Mouse (Mus musculus): ENCODE results near the gene Rgs3. TPM values are rescaled to one million over a fixed set of nuclear protein-coding genes. Genes with fewer than 3 reads are reported as not detected.
A peak's percentile ranks its signal among the peaks of the same experiment; 100 is the strongest.

The Rgs3 gene
- total RNA-seq, 2 experiments from 2014 or later, result 25.8 to 27.3 TPM

DNA sequence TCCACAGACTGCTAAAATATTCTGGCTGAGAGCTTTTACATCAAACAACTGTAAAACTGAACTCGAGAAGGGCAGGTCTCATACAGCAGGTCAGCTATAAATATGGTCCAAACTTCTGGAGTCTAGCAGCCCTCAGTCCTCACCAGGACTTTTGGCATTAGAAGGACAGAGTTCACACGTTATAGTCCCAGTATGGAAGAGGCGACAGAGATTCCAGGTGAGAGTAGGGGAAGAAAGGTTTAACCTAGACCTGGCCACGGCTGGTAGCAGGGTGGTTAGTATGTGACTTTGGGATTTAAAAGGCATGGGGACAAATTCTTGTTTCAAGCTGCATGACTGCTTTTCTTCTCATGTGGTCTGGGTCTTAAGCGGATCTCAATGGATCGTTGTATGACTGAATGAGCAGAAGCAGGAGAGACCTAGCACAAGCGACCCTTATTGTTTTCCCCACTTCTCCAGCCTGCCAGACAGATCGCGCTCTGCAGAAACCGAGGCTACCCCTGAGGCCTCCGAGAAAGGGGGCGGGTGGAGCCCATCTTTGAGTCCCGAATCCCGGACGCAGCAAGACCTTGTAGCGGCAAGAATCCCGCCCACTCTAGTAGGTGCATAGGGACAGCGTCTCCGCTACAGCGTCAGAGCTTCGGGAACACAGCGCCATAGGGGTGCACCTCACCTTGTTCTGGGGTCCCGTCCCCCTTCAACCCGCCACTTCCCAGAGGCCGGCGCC lies 40.4 kb upstream of the Rgs3 start:
- TF ChIP-seq CTCF (IDR thresholded peaks at IDR 0.05), result no peak
- intact Hi-C loops (cut with DNase I), result loop anchor here (5.0 kb wide), 2 partner anchors 62 to 112 kb away; partner anchors contain the start of genes Cdc26 and Prpf4
- DNase-seq (ENCODE audit: extremely low spot score in 1 of 2, low spot score in 2 of 2), result no peak
- Histone ChIP-seq H3K27ac (peak overlapping the region; percentile 88), H3K4me3 (peak overlapping the region; percentile 56)

DNA sequence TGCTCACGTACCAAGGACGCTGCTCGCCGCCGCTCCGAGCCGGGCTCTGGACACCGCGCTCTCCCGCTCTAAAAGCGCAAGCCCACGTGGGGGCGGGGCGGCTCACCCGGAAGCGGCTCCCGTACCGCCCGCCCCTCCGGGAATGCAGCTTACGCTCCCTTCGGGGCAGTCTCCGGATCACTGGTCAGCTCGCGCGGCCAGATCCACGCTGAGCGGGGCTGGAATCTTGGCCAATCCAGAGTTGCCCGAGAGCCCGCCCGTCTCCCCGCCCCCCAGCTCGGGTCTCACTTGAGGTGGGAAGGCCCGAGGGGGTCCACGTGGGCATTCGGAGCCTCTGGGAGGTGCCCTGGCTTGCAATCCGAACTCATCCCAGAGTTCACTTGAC lies 39.8 kb upstream of the Rgs3 start, which contains the start of gene Alad:
Gene Alad, minus strand, starts transcription at position 70 of the 385 bp plus-strand sequence.
- Histone ChIP-seq H3K27ac (peak within 1 kb of the TSS; percentile 88), H3K4me3 (peak within 1 kb of the TSS; percentile 56)
- no peak; the same call in 1 of the 2 replicates for TF ChIP-seq CTCF (IDR thresholded peaks at IDR 0.05)
- intact Hi-C loops (cut with DNase I), result loop anchor here (5.0 kb wide), 2 partner anchors 63 to 113 kb away; partner anchors contain the start of genes Cdc26 and Prpf4
- DNase-seq (ENCODE audit: extremely low spot score in 1 of 2, low spot score in 2 of 2), result peak; percentile 81 to 82

DNA sequence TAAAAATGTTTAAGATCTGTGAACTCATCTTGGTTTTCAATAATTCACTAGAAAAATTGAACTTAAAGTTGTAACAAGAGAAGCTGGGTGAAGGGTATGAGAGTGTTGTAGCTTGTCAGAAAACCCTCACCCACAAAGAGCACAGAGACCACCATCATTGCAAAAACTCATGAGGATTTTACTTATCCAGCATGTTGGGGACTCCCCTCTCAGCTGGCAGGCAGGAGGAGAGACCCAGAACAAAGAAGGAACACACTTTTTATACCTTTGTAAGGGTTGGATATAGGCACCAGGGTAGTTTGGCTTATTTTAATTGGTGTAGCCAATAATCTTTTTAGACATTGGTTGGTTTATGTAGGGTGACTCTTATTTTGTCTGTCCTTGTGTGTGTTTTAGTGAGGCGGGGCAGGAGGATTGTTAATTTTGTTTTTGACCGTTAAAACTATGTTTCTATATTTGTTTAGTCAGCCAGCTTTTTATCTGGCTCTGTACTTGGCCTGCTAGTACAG lies 38.7 kb upstream of the Rgs3 start:
- Histone ChIP-seq H3K27ac (no peak overlapping the region), H3K4me3 (no peak overlapping the region)
- no peak for TF ChIP-seq CTCF (IDR thresholded peaks at IDR 0.05)
- DNase-seq (ENCODE audit: extremely low spot score in 1 of 2, low spot score in 2 of 2), result no peak
- intact Hi-C loops (cut with DNase I), result no loop called here

DNA sequence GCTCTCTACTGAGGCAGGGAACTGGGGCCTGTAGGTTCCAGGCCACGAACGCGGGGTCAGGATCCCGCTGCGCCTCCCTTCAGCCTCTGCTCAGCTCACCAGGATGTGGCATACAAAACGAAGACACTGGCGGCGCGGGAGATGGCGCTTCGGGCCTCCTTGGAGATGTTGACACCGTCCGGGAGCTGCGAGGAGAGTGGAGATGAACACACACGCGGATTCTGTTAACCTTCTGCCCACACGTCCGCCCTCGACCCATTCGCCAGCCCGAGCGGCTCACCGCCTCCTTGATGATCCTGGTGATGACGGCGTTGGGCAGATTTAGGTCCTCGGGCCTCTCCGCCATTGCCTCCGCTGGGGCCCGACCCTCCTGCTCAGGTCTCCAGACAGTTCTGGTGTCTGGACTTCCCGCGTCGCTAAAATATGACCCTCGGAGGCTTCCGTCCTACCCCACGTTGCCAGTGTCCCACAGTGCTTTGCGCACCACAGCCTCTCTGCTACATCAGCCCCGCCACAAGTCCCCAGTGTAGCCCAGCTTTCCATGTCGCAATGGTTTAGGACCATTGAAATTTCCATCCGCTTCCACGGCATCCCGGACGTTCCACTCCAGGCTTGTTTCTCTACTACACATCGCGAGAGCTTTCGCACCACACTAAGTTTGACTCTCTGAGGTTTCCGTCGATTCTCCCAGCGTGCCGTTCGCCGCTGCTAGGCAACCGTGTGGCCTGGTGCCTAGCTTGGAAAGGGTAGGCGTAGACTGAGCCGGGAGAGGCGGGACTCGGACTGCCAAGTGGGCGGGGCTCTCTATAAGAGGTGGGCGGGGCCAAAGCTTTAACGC lies 34.8 kb upstream of the Rgs3 start, which contains the start of the genes Pole3 and 4933430I17Rik:
Gene Pole3, minus strand, starts transcription at position 418 of the 838 bp plus-strand sequence.
Gene 4933430I17Rik, plus strand, starts transcription at position 719 of the 838 bp plus-strand sequence.
- intact Hi-C loops (cut with DNase I), result loop anchor here (1.0 kb wide), 1 partner anchor 23 kb away; no protein-coding TSS in a partner anchor
- H3K4me3 ChIP-seq, result peak within 1 kb of the TSS; percentile 97
- peak within 1 kb of the TSS; percentile 100 for H3K27ac ChIP-seq
- no peak for TF ChIP-seq CTCF (IDR thresholded peaks at IDR 0.05)
- DNase-seq (ENCODE audit: extremely low spot score in 1 of 2, low spot score in 2 of 2), result peak; percentile 95 to 97

DNA sequence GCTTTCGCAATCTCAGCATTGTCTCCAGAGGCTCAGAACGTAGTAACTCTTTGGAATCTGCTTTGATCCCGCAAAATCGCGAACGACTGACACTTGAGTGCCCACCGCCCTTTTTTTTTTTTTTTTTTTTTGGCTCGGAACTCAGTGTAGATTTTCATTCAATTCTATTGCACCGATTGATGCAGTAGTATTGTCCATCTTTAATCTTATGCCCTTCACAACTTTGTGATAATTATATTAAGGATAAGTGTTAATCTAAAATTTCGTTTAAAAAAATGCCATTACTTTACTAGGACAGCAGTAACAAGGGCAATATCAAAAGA lies 34.2 kb upstream of the Rgs3 start:
- Histone ChIP-seq H3K4me3 (peak overlapping the region; percentile 97), H3K27ac (no peak overlapping the region)
- intact Hi-C loops (cut with DNase I), result loop anchor here (1.0 kb wide), 1 partner anchor 23 kb away; no protein-coding TSS in a partner anchor
- no peak for DNase-seq (ENCODE audit: extremely low spot score in 1 of 2, low spot score in 2 of 2)
- no peak for TF ChIP-seq CTCF (IDR thresholded peaks at IDR 0.05)

DNA sequence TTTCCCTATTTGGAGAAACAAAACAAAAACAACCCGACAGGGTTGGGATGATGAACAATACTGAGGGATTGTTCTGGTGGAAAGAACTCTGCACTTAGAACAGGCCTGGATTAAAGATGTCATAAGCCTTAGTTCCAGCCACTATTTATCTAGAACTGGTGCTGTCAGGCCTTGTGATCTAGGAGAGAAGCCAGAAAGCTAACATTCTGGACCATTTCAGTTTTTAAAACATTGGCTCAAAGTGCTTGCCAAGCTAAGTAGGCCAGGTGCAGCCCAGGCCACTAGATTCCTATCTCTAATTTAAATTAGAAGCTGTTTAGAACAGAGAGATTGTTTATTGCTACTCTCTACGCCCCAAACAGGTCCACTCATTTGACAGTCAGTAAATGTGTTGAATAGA lies 33.4 kb upstream of the Rgs3 start:
- H3K27ac ChIP-seq, result no peak overlapping the region
- DNase-seq (ENCODE audit: extremely low spot score in 1 of 2, low spot score in 2 of 2), result no peak
- H3K4me3 ChIP-seq, result no peak overlapping the region
- TF ChIP-seq CTCF (IDR thresholded peaks at IDR 0.05), result no peak
- intact Hi-C loops (cut with DNase I), result no loop called here

DNA sequence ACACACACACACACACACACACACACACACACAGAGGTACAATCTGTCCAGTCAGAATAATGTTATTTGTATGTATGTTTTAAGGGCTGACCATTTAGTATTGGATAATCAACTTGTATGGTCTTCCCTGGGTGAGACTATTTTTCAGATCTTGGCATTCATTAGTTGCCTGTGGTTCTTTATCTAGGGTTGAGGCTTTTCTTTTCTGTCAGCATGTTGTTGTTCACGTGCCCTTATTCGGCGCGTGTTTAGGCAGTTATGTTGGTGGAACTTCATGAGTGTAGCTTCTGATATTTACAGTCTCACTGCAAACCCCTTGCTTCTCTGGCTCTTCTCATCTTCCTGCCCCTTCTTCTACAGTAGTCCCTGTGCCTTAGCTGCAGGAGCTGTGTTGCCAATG lies 32.0 kb upstream of the Rgs3 start:
- Histone ChIP-seq H3K4me3 (no peak overlapping the region), H3K27ac (no peak overlapping the region)
- no peak for DNase-seq (ENCODE audit: extremely low spot score in 1 of 2, low spot score in 2 of 2)
- intact Hi-C loops (cut with DNase I), result no loop called here
- no peak for TF ChIP-seq CTCF (IDR thresholded peaks at IDR 0.05)

DNA sequence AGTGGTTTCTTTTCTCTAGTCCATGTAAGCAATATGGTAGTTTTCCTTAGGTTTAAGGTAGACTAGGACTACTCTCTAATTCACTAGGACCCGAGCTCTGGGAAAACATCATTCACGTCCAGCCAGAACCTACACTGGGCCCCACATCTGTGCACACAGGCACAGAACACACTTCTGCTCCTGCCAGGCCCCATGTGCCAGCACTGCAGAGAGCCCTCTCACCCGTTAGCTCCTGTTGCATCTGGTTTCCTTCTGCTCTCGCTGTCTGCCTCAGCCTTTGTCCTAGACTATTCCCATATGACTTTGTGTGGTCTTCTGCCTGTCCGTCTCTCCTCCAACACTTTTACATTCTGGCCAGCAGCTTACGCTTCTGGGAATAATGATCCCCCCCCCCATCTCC lies 25.9 kb upstream of the Rgs3 start:
- H3K4me3 ChIP-seq, result no peak overlapping the region

DNA sequence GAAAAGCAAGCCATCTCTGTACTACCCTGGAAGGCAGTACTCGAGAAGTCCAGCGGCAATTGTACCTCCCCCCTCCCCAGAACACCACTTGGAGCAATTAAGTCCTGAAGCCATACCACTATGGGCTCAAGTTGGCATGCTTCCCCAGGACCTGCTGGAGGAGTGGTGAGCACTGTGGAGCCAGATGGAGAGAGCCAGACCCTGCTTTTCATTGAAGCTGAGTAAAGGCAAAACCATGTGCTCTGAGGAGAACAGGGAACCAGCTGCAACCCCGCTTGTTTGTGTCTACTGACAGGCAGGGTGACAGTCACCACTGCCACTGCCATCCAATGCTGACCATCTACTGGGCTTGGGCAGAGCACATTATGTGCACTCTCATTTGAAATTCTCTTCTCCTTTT lies 17.8 kb upstream of the Rgs3 start:
- Histone ChIP-seq H3K27ac (no peak overlapping the region), H3K4me3 (no peak overlapping the region)
- TF ChIP-seq CTCF (IDR thresholded peaks at IDR 0.05), result no peak
- intact Hi-C loops (cut with DNase I), result no loop called here
- DNase-seq (ENCODE audit: extremely low spot score in 1 of 2, low spot score in 2 of 2), result no peak

More for the DNA sequence above, 25.9 kb upstream of the Rgs3 start:
- no peak for TF ChIP-seq CTCF (IDR thresholded peaks at IDR 0.05)
- no peak overlapping the region for H3K27ac ChIP-seq
- DNase-seq (ENCODE audit: extremely low spot score in 1 of 2, low spot score in 2 of 2), result no peak
- intact Hi-C loops (cut with DNase I), result no loop called here

DNA sequence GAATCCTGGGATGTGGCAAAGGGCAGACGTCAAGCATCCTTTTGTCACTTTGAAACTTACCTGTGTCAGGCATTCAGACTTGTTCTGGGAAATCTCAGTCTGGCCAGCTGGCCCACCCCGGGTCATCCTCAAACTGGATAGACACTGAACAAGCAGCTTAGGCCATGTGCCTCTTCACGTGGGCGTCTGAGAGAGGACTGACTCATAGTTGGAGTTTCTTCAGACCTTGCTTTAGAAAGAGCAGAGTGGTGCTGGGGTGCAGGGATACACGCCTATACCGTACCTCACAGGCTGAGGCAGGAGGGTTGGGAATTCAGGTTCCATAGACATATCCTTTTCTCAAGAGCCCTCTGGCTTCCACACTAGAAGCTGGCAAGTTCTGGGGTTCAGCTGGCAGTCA lies 15.9 kb upstream of the Rgs3 start:
- no peak for DNase-seq (ENCODE audit: extremely low spot score in 1 of 2, low spot score in 2 of 2)
- no peak overlapping the region for H3K4me3 ChIP-seq
- intact Hi-C loops (cut with DNase I), result no loop called here
- H3K27ac ChIP-seq, result no peak overlapping the region
- TF ChIP-seq CTCF (IDR thresholded peaks at IDR 0.05), result no peak

DNA sequence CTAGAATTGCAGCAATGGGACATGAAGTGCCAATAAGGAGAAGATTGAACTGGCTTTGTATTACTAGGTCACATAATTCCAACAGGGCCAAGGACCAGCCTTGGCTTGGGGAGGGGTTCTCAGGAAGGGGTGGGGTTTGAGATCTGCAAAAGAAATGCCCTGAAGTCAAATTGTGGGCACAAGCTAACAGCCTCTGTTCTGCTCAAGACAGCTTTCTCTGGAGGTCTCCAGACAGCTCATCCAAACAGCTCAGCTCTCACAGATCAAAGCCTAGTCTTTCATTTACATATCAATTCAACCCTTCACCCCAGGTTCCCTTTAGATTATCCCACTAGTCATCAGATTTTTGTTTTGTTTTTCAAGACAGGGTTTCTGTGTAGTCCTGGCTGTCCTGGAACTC lies 14.8 kb upstream of the Rgs3 start:
- intact Hi-C loops (cut with DNase I), result no loop called here

DNA sequence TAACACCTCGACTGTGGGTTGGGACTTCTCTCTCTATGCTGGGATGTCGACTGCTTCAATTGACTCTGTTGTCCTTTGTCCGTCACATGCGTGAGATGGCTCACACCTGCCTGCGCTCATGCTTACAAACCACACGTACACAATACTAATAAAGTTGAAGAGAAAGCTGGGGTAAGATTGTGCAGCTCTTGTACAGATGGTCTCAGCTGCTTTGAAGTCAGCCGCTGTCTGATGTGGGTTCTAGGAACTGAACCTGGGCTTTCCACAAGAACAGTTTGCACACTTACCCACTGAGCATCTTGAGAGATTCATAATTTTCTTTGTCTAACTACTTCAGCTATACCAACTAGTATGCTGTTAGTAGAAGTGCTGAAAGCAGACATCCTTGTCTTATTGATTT lies 7.7 kb upstream of the Rgs3 start:
- Histone ChIP-seq H3K4me3 (no peak overlapping the region), H3K27ac (no peak overlapping the region)
- no peak for DNase-seq (ENCODE audit: extremely low spot score in 1 of 2, low spot score in 2 of 2)
- TF ChIP-seq CTCF (IDR thresholded peaks at IDR 0.05), result no peak
- intact Hi-C loops (cut with DNase I), result loop anchor here (10.0 kb wide), 1 partner anchor 573 kb away; no protein-coding TSS in a partner anchor

More for the DNA sequence above, 14.8 kb upstream of the Rgs3 start:
- TF ChIP-seq CTCF (IDR thresholded peaks at IDR 0.05), result no peak
- H3K27ac ChIP-seq, result no peak overlapping the region
- no peak for DNase-seq (ENCODE audit: extremely low spot score in 1 of 2, low spot score in 2 of 2)
- H3K4me3 ChIP-seq, result no peak overlapping the region

Data from left cerebral cortex, adult 2 months (tissue).